Mouse (Mus musculus) ES-E14 (cell line): ENCODE data around the gene Alk.

ENCODE experiments used
- CHD2 ChIP-seq: IDR thresholded peaks from 2 replicates; pipeline ENCODE4 v1.6.1; 2014; ENCODE audit warnings: mild to moderate bottlenecking, low read depth, low read length, inconsistent platforms
- HCFC1 ChIP-seq: IDR thresholded peaks from 2 replicates; pipeline ENCODE4 v1.6.1; 2012; ENCODE audit warnings: low read length, inconsistent platforms, borderline replicate concordance; ENCODE audit not compliant: insufficient read depth
- MAFK ChIP-seq: IDR thresholded peaks from 2 replicates; pipeline ENCODE4 v1.6.1; 2014; ENCODE audit warnings: mild to moderate bottlenecking, low read depth, low read length, inconsistent platforms; ENCODE audit not compliant: insufficient read depth
- ZNF384 ChIP-seq: IDR thresholded peaks from 2 replicates; pipeline ENCODE4 v1.6.1; 2012; ENCODE audit warnings: low read depth, low read length, inconsistent platforms

- TF ChIP-seq MAFK, result no peak
- no peak for TF ChIP-seq HCFC1
- TF ChIP-seq ZNF384, result no peak
- no peak for TF ChIP-seq CHD2
These were observed 242.5 kb downstream of the Alk start for GRCm38 (mm10) chr17:72361961-72362360.
